Mouse (Mus musculus) hindbrain, embryonic 11.5 days (tissue): ENCODE measurements at regions not wholly inside any gene's neighbourhood (a gene's known extent, or its start where the extent isn't known, plus 50 kb on each side); places are given as distances from the start of the nearest gene placed in this dataset.

Experiments
- ATAC-seq: fragments of 200-750 bp; cut with Nextera tagmentation; 2 replicates; pipeline ENCODE4 v1.8.0; 2017; ENCODE audit warnings: mild to moderate bottlenecking, moderate TSS enrichment, moderate library complexity; ENCODE audit not compliant: low FRiP score
- DNase-seq: peaks from one replicate; pipeline ENCODE4 v3.0.0-alpha.2; 2015; ENCODE audit warnings: low spot score
- H3K27ac ChIP-seq: fragments of 300-500 bp; sonication (generic); 2 replicates; pipeline ENCODE4 v1.5.1; 2014; ENCODE audit warnings: mild to moderate bottlenecking, low read depth, low read length
- H3K27me3 ChIP-seq: fragments of 300-500 bp; sonication (generic); 2 replicates; pipeline ENCODE4 v1.6.1; 2014; ENCODE audit warnings: mild to moderate bottlenecking, low read length, moderate library complexity, mixed read lengths; ENCODE audit not compliant: control insufficient read depth, insufficient read depth
- H3K36me3 ChIP-seq: fragments of 300-500 bp; sonication (generic); 2 replicates; pipeline ENCODE4 v1.6.1; 2014; ENCODE audit warnings: mild to moderate bottlenecking, low read length, moderate library complexity, mixed read lengths; ENCODE audit not compliant: control insufficient read depth, insufficient read depth
- H3K4me1 ChIP-seq: fragments of 300-500 bp; sonication (generic); replicated peaks from 2 replicates; pipeline ENCODE4 v1.6.1; 2014; ENCODE audit warnings: low read length, mixed read lengths; ENCODE audit not compliant: control insufficient read depth, insufficient read depth
- H3K4me2 ChIP-seq: fragments of 300-500 bp; sonication (generic); replicated peaks from 2 replicates; pipeline ENCODE4 v1.6.1; 2014; ENCODE audit warnings: mild to moderate bottlenecking, low read depth, low read length
- H3K4me3 ChIP-seq: fragments of 300-500 bp; sonication (generic); 2 replicates; pipeline ENCODE4 v1.5.1; 2014; ENCODE audit warnings: low read depth, low read length
- H3K9ac ChIP-seq: fragments of 300-500 bp; sonication (generic); 2 replicates; pipeline ENCODE4 v1.6.1; 2014; ENCODE audit warnings: low read depth, low read length
- H3K9me3 ChIP-seq: fragments of 300-500 bp; sonication (generic); 2 replicates; pipeline ENCODE4 v1.6.1; 2016; ENCODE audit warnings: low read length; ENCODE audit not compliant: control insufficient read depth
- WGBS: fragments of 180-500 bp; shearing (Covaris S2); extraction: QIAGEN DNeasy Blood & Tissue Kit; methylation state at CpG from one replicate; pipeline ENCODE4 v1.1.7; 2014; 5-methylcytosine and 5-hydroxymethylcytosine counted together

DNA sequence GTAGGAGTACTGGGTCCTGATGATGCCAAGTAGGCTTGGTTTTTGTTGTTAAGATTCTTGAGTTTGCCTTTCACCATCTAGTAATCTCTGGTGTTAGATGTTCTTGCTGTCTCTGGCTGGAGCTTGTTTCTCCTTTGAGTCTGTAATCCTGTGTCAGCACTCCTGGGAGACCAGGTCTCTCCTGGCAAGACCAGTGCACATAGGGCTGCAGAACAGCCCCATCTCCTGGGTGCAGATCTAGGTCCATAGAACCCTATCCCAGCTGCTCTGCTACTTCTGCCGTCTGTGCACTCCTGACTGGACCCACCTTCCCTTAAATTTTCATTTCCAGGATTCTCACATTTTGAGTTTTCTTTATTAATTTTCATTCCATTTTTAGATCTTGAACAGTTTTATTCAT lies 283.9 kb downstream of the Phkb start:
- Histone ChIP-seq H3K27ac (no peak overlapping the region), H3K27me3 (no peaks in the 10 kb centered on the region), H3K4me1 (no peaks in the 10 kb centered on the region), H3K9ac (no peak overlapping the region), H3K9me3 (no peaks in the 10 kb centered on the region), H3K36me3 (no peaks in the 10 kb centered on the region), H3K4me2 (no peak overlapping the region), H3K4me3 (no peak overlapping the region)
- no peak for ATAC-seq
- no peak for DNase-seq
- WGBS: 85% methylated on average over 1 of the region's 1 CpGs
